Mouse (Mus musculus) hindbrain, embryonic 16.5 days (tissue): ENCODE data around the gene Rnf222. TPM values are rescaled to one million over a fixed set of nuclear protein-coding genes. Genes with fewer than 3 reads are reported as not detected.

Source experiments
- ATAC-seq: fragments of 200-750 bp; cut with Nextera tagmentation; 2 replicates; pipeline ENCODE4 v1.8.0; 2017; ENCODE audit warnings: moderate TSS enrichment, moderate library complexity
- H3K27ac ChIP-seq: fragments of 300-500 bp; sonication (generic); 2 replicates; pipeline ENCODE4 v1.5.1; 2014; ENCODE audit warnings: low read depth, mild to moderate bottlenecking, control low read depth, low read length, moderate library complexity
- H3K27me3 ChIP-seq: fragments of 300-500 bp; sonication (generic); replicated peaks from 2 replicates; pipeline ENCODE4 v1.6.1; 2014; ENCODE audit warnings: low read length; ENCODE audit not compliant: control insufficient read depth, insufficient read depth
- H3K36me3 ChIP-seq: fragments of 300-500 bp; sonication (generic); 2 replicates; pipeline ENCODE4 v1.6.1; 2014; ENCODE audit warnings: mild to moderate bottlenecking, low read length, moderate library complexity, mixed read lengths; ENCODE audit not compliant: control insufficient read depth, insufficient read depth
- H3K4me1 ChIP-seq: fragments of 300-500 bp; sonication (generic); 2 replicates; pipeline ENCODE4 v1.6.1; 2014; ENCODE audit warnings: low read depth, low read length; ENCODE audit not compliant: control insufficient read depth, insufficient read depth
- H3K4me2 ChIP-seq: fragments of 300-500 bp; sonication (generic); 2 replicates; pipeline ENCODE4 v1.6.1; 2014; ENCODE audit warnings: mild to moderate bottlenecking, low read length, control low read depth, moderate library complexity
- H3K4me3 ChIP-seq: fragments of 300-500 bp; sonication (generic); 2 replicates; pipeline ENCODE4 v1.5.1; 2014; ENCODE audit warnings: mild to moderate bottlenecking, low read length, control low read depth, moderate library complexity
- H3K9ac ChIP-seq: fragments of 300-500 bp; sonication (generic); 2 replicates; pipeline ENCODE4 v1.6.1; 2014; ENCODE audit warnings: low read depth, mild to moderate bottlenecking, control low read depth, low read length, moderate library complexity
- H3K9me3 ChIP-seq: fragments of 300-500 bp; sonication (generic); 2 replicates; pipeline ENCODE4 v1.6.1; 2014; ENCODE audit warnings: mild to moderate bottlenecking, low read length, moderate library complexity; ENCODE audit not compliant: control insufficient read depth
- WGBS: fragments of 180-500 bp; shearing (Covaris S2); extraction: QIAGEN DNeasy Blood & Tissue Kit; methylation state at CpG from one replicate; pipeline ENCODE4 v1.1.7; 2014; 5-methylcytosine and 5-hydroxymethylcytosine counted together
- polyA plus RNA-seq: library from polyadenylated mRNA; unstranded; fragments of >200 nt; fragmentation: Nextera tagmentation; extraction: Ambion mirVana; gene quantifications from 2 replicates; pipeline ENCODE4 v1.2.1, GENCODE M21; 2015

Gene Rnf222
- polyA plus RNA-seq, 1 experiment from 2014 or later = 0.04 TPM

DNA sequence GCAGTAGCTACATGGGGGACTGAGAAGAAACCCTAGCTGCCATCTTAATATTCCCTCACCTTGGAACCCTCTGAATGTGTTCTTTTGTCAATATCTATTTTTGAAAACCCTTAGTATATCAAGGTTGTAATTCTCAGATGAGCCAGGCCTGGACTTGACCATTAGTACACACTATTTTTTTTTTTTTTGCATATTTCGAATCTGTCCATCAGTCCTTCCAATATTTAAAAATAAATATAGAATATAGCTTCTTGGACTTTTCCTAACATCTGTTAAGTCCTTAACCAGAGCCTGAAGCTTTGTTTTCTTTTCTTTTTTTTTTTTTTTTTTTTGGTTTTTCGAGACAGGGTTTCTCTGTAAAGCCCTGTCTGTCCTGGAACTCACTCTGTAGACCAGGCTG is 4.5 kb upstream of the Rnf222 start:
- Histone ChIP-seq H3K4me1 (no peaks in the 10 kb centered on the region), H3K4me2 (no peak overlapping the region), H3K9me3 (no peaks in the 10 kb centered on the region), H3K36me3 (no peaks in the 10 kb centered on the region), H3K4me3 (no peak overlapping the region), H3K9ac (no peak overlapping the region), H3K27me3 (no peaks in the 10 kb centered on the region), H3K27ac (no peak overlapping the region)
- no peak for ATAC-seq
- WGBS = 72% methylated on average over 2 of the region's 2 CpGs

DNA sequence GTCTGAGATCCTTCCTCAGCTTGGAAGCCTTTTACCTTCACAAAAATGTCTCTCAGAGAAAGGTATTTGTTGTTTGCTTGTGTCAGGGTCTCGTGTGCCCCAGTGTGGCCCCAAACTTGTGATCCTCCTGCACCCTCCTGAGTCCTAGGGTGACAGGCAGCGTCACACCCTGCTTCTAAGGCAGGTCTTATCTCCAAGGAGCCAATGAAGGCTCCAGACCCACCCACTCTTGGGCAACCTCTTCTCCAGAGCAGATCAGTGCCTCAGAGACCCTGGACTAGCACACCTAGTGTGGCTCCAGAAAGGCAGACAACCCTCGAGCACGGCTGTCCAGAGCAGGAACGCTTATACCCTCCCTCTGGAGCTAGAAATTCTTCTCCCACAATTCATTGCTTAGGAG is 4.0 kb upstream of the Rnf222 start:
- no peak overlapping the region for H3K4me2 ChIP-seq
- no peaks in the 10 kb centered on the region for H3K36me3 ChIP-seq
- no peaks in the 10 kb centered on the region for H3K4me1 ChIP-seq
- H3K27ac ChIP-seq = no peak overlapping the region
- H3K9me3 ChIP-seq = no peaks in the 10 kb centered on the region
- H3K27me3 ChIP-seq = no peaks in the 10 kb centered on the region
- no peak overlapping the region for H3K9ac ChIP-seq
- 76% methylated on average over 5 of the region's 5 CpGs for WGBS
- no peak for ATAC-seq
- no peak overlapping the region for H3K4me3 ChIP-seq

DNA sequence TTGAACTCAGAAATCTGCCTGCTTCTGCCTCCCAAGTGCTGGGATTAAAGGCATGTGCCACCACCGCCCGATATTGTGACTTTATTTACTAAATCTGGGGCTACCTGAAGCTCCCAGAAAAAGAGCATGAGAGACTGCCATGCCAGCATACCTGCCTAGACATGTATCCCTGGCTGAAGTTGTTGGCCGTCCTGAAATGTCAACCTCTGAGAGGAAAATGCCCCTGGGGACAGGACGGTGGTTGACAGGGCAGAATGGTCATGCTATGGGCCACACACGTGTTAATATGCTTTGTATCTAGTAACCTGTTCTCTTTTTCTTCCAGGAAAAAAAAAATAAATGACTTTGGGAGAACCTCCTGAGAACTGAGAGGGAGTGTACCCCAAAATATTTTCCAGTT is 2.3 kb upstream of the Rnf222 start:
- H3K4me3 ChIP-seq = no peak overlapping the region
- H3K36me3 ChIP-seq = no peaks in the 10 kb centered on the region
- H3K4me1 ChIP-seq = no peaks in the 10 kb centered on the region
- no peaks in the 10 kb centered on the region for H3K9me3 ChIP-seq
- WGBS = 91% methylated on average over 5 of the region's 5 CpGs
- H3K4me2 ChIP-seq = no peak overlapping the region
- H3K27ac ChIP-seq = no peak overlapping the region
- H3K9ac ChIP-seq = no peak overlapping the region
- ATAC-seq = no peak
- H3K27me3 ChIP-seq = no peaks in the 10 kb centered on the region

DNA sequence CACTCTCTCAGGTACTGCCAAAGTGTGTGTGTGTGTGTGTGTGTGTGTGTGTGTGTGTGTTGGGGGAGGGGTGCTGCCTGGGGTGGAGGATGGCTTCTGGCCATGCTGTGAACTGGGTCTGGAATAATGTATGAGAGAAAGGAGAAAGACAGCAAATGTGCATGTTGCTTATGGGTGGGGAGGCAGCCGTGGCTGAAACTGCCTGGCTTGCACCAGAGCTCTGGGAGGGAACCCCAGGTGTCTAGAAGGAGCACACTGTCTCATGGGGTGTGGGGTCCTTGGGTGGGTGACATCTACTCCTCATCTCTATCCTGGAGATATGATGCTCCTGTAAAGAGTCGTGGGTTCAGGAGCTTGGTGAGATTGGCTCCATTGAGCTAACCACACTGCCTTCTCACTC is 300 bp downstream of the Rnf222 start:
- no peaks in the 10 kb centered on the region for H3K36me3 ChIP-seq
- no peak for ATAC-seq

DNA sequence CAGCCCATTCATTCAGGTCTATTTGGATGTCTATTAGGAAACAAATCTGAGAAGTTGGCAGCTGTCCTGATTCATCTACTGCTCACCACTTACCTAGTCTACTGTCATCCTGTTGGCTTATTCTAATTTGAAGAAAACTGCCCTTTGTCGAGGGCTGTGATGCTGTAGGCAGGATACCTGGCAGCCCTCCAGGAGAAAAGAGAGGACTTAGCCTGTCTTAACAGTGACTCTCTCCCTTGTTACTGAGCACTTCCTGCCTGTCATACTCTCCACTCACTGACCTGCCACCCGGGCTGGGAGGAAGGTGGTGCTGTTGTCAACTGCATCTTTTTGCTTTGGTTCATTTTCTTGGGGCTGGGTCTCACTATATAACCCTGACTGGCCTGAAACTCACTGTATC is 2.3 kb downstream of the Rnf222 start:
- 37% methylated on average over 2 of the region's 2 CpGs for WGBS

More for the DNA sequence above, 300 bp downstream of the Rnf222 start:
- Histone ChIP-seq H3K27ac (no peak overlapping the region), H3K9me3 (no peaks in the 10 kb centered on the region), H3K4me3 (no peak overlapping the region), H3K27me3 (no peaks in the 10 kb centered on the region), H3K4me1 (no peaks in the 10 kb centered on the region), H3K4me2 (no peak overlapping the region), H3K9ac (no peak overlapping the region)
- 67% methylated on average over 2 of the region's 2 CpGs for WGBS

DNA sequence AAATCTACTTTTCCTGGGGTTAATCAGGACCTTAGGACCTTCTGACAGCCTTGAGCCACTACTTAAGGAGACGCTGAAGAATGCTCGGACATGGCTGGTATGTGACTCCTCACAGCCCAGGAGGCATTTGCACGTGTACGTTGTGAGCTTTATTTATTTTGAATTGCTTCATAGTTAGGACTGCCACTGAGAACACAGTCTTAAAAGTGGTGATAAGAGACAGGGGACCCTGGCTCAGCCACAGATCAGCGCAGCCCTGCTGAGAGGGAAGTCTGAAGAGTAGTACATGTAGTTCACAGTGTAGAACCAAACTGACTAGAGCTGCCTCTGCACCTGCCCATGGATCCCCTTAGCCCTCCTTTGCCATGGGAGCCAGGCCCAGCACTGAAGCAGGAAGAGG is 3.5 kb downstream of the Rnf222 start:
- no peak for ATAC-seq
- no peak overlapping the region for H3K4me2 ChIP-seq
- H3K4me1 ChIP-seq = no peaks in the 10 kb centered on the region
- no peak overlapping the region for H3K4me3 ChIP-seq
- H3K9ac ChIP-seq = no peak overlapping the region
- no peaks in the 10 kb centered on the region for H3K9me3 ChIP-seq
- no peaks in the 10 kb centered on the region for H3K27me3 ChIP-seq
- H3K36me3 ChIP-seq = no peaks in the 10 kb centered on the region
- H3K27ac ChIP-seq = no peak overlapping the region
- 82% methylated on average over 5 of the region's 5 CpGs for WGBS

More for the DNA sequence above, 2.3 kb downstream of the Rnf222 start:
- H3K4me1 ChIP-seq = no peaks in the 10 kb centered on the region
- no peak overlapping the region for H3K27ac ChIP-seq
- no peaks in the 10 kb centered on the region for H3K36me3 ChIP-seq
- no peaks in the 10 kb centered on the region for H3K9me3 ChIP-seq
- H3K9ac ChIP-seq = no peak overlapping the region
- no peak for ATAC-seq
- H3K4me2 ChIP-seq = no peak overlapping the region
- H3K4me3 ChIP-seq = no peak overlapping the region
- H3K27me3 ChIP-seq = no peaks in the 10 kb centered on the region

DNA sequence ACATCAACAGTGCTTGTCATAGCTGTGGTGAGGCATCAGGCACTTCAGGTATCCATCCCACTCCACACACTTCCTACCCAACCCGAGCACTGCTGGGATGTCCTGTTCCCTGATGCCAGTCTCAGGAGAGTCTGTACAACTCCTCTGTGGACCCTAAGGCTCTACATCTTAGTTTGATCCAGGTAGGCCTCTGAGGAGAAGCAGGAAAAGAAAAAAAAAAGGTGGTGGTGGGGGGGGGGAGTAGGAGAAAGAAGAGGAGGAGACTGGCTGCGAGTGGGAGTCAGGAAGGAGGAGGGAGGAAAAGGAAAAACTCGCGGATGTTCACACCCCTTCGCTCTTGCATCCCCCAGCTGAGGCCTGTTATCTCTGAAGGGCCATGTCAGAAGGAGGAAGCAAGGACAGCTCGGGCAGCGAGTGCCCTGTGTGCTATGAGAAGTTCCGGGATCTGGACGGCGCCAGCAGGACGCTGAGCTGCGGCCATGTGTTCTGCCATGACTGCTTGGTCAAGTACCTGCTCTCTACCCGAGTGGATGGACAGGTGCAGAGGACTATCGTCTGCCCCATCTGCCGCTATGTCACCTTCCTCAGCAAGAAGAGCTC is 4.0 kb downstream of the Rnf222 start:
- Histone ChIP-seq H3K27ac (no peak overlapping the region), H3K9ac (no peak overlapping the region), H3K27me3 (no peaks in the 10 kb centered on the region), H3K4me1 (no peaks in the 10 kb centered on the region), H3K4me3 (no peak overlapping the region), H3K4me2 (no peak overlapping the region), H3K36me3 (no peaks in the 10 kb centered on the region), H3K9me3 (no peaks in the 10 kb centered on the region)
- no peak for ATAC-seq
- 80% methylated on average over 15 of the region's 15 CpGs for WGBS

DNA sequence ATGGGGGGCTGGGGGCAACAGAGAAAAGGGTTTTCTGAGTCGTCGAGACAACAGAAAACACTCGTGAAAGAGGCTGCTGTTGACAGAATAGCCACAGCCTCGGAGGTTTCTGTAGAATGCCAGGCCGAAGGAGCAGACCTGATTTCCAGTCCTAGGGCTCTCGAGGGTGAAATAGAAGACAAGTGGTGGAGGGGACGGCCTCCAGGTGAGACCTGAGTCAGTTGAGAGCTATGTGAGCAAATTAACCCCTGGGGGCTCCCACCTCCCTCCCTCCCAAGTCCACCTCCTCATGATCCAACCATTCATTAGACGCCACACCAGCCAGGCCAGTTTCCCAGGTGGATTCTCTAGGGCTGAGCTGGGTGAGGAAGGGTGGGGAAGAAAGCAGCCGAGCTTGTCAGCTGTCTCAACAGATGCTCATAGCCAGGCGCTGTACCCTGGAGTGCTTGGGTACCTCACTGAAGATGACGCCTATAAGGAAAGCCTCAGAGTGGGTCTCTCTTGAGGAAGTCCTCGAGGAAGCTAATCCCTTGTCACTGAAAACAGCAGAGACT is 5.6 kb downstream of the Rnf222 start:
- 73% methylated on average over 12 of the region's 12 CpGs for WGBS
- no peaks in the 10 kb centered on the region for H3K36me3 ChIP-seq
- H3K27ac ChIP-seq = no peak overlapping the region
- H3K27me3 ChIP-seq = no peaks in the 10 kb centered on the region
- H3K4me1 ChIP-seq = no peaks in the 10 kb centered on the region
- no peak overlapping the region for H3K9ac ChIP-seq
- no peak overlapping the region for H3K4me2 ChIP-seq
- no peaks in the 10 kb centered on the region for H3K9me3 ChIP-seq
- H3K4me3 ChIP-seq = no peak overlapping the region
- no peak for ATAC-seq

DNA sequence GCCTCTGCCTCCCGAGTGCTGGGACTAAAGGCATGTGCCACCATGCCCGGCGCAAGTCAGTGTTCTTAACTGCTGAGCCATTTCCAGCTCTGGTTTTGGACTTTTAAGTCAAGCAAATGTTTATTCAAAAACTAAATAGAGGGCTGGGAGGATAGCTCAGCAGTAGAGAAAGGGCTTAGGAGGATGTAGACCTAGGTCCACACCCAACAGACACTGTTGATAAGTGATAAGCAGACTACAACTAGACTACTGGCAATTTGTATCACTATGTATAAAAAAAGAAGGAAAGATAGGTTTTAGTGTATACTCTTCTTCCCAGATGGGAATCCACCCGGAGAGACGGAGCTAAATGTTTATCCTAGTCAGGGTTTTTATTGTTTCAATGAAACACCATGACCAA is 7.9 kb downstream of the Rnf222 start:
- WGBS = 95% methylated on average over 5 of the region's 5 CpGs
- Histone ChIP-seq H3K36me3 (no peaks in the 10 kb centered on the region), H3K4me1 (0 out of 2 replicates have a peak, but pooled peaks cover 2% of the 10 kb centered on the region), H3K27ac (no peak overlapping the region), H3K4me3 (no peak overlapping the region), H3K4me2 (no peak overlapping the region), H3K9ac (no peak overlapping the region), H3K9me3 (no peaks in the 10 kb centered on the region), H3K27me3 (peaks cover 3% of the 10 kb centered on the region; the same call in 1 of the 2 replicates)
- ATAC-seq = no peak
